Mouse (Mus musculus) CD4-positive helper T cell, adult 2 months (primary cell): ENCODE measurements around the gene Cdh13.
"Not testable (repeated sequence)": the region's sequence is repeated elsewhere in the genome, so short reads cannot be mapped to it uniquely, and the experiment has no call there.

Experiments
- DNase-seq: peaks from one replicate; pipeline ENCODE4 v3.0.0-alpha.2; 2012; ENCODE audit warnings: low read depth, missing footprints, low spot score

Cdh13 gene

DNA sequence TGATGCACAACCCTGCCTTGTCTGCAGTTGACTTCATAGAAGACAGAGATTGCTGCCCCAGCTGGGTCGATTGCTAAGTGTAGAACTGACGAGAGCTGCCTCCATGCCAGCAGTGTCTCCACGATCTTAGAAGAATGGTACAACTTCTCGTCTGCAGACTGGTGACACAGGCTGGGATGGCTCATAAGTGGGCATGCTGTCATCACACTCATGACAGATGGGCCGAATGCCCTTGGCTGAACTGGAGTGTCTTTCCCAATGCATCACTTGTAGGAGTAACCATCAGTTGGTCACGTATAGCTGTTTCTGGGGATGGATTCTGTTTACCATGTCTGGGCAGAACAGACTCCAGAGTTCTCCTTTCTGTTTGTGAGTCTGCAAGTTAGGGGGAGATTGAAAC, 392.7 kb downstream of the Cdh13 start:
- no peak for DNase-seq

DNA sequence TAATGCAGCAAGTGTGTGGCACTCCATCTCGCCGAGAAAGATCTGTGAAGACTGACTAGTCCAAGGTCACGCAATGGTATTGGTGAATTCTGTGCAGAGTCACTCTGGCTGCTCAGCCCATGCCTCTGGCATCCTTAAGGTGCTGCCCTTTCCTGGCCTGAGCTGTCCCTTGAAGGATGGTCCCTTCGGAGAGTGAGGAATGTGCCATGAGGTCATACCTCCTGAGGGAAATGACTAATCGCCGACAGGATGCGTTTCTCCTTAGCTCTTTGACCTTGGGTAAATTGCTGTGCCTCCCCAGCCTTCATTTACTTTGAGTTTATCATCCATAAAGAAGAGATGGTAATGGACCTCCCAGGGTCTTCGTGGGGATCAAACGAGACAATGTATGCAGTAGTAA, 395.8 kb downstream of the Cdh13 start:
- no peak for DNase-seq

DNA sequence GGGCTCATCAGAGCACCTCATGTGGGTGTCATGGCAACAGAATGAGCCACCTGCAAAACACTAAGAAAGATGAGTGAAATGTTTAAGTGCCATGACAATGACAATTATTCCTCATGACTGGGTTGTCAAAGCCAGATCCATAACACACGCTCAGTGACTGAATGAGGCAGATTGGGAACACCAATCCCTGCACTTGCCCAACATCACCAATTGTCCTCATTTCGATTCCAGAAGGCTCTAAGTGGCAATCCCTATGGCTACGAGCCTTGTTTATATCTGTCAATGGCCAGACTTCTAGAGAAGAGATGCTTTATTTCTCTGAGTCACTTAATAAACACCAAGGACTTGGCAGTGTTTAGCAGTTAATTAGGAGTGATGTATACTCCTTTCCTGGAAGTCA, 399.9 kb downstream of the Cdh13 start:
- DNase-seq: no peak

DNA sequence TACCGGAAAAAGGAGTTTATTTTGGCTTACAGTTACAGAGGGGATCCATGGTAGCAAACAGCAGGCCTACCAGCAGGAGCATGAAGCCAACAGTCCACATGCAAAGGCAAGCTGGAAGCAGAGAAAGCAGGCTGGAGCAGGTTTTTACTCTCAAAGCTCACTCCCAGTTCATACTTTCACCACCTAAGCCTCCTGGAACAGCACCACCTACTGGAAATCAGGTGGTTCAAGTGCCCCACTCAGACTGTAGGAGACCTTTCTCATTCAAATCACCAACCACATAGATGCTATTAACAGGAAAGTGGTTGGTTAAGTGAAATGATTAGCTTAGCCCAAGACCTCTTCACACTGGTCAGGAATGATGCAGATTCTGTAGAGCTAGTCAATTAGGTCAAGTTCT, 402.3 kb downstream of the Cdh13 start:
- no peak for DNase-seq

- DNase-seq: no peak
Measured at GRCm38 (mm10) chr8:118689849-118690248, 406.3 kb downstream of the Cdh13 start.

- no peak for DNase-seq
Measured at GRCm38 (mm10) chr8:118701312-118701880, 417.9 kb downstream of the Cdh13 start.

DNA sequence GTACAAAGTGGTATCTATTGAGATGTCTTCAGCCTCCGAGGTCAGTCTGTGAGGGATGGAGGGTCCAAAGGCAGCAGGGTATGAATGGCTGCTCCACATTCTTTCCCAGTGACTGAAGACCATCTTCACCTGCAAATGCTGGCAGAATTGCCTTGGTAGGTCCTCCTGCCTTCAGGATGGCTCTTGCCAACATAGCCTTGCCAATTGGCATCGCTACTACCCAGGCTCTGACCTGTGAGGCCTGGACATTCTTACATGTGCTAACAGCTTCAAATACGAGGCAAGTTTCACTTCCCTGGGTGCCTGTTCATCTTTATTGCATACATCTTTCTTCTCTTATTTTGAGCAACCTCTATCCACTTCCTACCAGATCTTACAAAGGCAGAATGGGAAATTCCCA, 425.8 kb downstream of the Cdh13 start:
- DNase-seq: no peak

- DNase-seq: no peak
Measured at GRCm38 (mm10) chr8:118711631-118712030, 428.1 kb downstream of the Cdh13 start.

- no peak for DNase-seq
Measured at GRCm38 (mm10) chr8:118713111-118713510, 429.6 kb downstream of the Cdh13 start.

DNA sequence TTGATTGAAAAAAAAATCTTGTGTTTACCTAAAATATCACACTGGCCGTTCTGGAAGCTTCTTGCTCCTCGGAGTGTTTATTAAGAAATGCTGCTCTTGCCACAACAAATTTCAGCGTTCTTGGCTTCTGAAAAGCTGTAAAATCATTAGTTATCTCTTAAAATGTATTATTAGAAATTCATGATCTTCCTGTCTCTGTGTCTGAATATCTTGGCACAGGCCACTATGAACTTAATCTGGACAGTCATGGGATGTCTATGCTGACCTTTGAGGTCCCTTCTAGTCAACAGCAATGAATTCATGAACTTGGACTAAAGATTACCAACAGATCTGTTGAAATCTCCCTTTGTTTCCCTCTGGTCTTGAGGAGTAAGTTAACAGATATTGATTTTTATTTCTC, 430.1 kb downstream of the Cdh13 start:
- no peak for DNase-seq

DNA sequence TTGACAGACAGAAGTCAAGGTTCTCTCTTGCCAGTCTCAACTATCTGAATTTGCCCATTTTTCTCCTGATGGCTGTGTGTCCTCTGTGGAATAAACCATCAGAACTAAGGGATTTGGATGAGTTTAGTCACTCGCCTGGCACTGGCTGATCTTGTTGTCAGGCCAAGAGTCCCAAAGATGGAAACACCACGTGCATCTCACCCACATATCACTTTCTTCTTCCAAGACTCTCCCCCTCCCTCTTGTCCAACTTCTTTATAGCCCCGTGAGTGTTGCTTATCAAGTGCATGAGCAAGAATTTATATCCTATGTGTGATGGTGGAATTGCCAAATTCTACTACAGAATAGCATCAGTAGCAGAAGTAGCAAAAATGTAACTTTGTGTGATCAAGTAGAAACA, 439.4 kb downstream of the Cdh13 start:
- no peak for DNase-seq

- no peak for DNase-seq
Measured at GRCm38 (mm10) chr8:118725651-118726050, 442.1 kb downstream of the Cdh13 start.

GRCm38 (mm10) chr8:118741781-118742180, 458.2 kb downstream of the Cdh13 start:
- no peak for DNase-seq

- DNase-seq: no peak
Measured at GRCm38 (mm10) chr8:118744991-118745390, 461.5 kb downstream of the Cdh13 start.

DNA sequence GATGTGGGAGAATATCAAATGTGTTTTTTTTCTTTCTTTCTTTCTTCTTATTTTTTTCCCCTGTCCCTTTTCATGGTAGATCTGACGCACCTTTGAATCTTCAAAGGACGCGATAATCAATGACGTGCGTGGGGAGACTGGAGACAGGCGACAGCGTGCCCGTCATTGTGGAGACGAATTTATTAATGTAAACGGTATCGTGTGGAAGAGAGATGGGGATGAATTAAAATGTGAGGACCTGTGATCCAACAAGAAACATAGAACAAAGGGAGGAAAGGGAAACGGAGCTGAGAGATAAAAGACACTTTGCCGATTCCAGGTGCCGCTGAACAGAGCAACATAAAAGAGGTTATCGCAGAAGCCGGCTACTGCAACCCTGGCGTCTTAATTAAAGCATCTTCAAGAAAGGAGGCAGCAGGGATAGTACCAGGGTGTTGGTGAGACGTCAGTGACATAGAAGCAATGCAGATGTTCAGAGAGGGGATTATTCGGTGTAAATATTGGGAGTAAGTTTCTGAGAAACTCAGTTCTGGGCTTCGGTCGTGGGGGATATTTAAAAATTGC, 464.6 kb downstream of the Cdh13 start:
- no peak for DNase-seq

DNA sequence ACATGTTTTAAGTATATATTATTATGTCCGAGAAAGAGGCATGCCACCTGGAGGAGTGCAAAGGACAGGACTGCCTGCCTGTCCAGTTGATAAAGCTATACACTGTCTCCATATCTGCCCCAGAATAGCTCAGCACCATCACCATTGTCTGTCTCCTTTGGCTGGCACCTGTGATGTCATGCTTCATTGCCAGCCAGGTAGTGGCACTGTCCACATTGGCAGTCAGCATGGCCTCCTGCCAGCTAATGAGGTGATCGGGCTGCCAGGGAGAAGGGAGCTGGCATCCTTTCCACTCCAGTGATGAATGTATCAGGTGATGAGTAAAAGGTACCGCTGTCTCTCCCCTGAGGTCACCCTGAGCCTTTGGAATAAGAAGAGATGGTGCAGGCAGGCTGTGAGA, 465.7 kb downstream of the Cdh13 start:
- DNase-seq: no peak

DNA sequence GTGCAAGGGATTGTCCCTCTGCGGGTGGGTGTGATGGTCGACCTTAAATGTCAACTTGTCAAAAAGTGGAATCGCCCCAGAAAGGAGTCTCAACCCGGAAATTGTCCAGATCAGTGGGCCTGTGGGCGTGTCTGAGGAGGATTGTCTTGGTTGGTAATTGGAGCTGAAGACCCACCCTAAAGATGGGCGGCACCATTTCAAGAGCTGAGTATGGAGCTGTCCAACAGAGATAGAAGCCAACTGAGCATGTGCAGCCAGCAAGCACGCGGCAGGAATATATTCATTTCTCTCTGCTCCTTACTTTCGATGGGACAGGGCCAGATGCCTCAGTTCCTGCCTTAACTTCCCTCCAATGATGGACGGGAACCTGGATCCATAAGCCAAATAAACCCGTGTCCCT, 466.3 kb downstream of the Cdh13 start:
- DNase-seq: no peak

- no peak for DNase-seq
Measured at GRCm38 (mm10) chr8:118753710-118754109, 470.2 kb downstream of the Cdh13 start.

GRCm38 (mm10) chr8:118754119-118754518, 470.6 kb downstream of the Cdh13 start:
- no peak for DNase-seq

- not testable (repeated sequence) for DNase-seq
Measured at GRCm38 (mm10) chr8:118777507-118777906, 494.0 kb downstream of the Cdh13 start.

- no peak for DNase-seq
Measured at GRCm38 (mm10) chr8:118778374-118778773, 494.8 kb downstream of the Cdh13 start.

DNA sequence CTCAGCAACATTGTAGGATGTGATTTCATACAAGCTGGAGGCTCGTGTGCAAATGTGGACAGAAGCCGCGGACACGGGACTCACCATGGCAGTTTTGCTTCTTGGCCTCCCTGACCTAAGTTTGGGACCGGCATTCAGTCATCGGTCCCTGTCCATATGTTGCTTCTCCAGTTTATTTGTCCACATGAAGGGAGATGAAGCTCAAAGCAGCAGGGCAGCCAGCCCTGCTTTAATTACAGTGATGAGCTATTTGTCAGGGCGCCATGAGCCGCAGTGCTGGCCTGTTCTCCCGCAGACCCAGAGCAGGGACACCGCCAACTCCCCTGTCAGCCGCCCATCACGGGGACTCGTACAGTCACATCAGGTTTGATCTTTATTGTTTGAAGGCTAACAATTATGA, 502.1 kb downstream of the Cdh13 start:
- no peak for DNase-seq

DNA sequence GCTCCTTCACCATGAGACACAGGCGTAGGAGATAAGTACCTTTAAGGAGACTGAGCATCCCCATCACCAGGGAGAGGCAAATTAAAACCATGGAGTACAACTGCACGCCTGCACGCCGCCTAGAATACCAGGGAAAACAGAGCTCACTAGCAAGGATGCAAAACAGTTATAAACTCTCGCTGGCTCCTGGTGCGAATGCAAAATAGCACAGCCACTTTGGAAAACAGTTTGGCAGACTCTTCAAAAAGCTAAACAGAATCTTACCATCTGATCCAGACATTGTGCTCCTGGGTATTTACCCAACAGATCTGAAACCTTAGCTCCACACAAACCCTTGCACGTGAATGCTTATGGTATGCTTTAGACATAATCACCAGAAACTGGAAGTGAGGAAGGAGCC, 506.1 kb downstream of the Cdh13 start:
- no peak for DNase-seq

- no peak for DNase-seq
Measured at GRCm38 (mm10) chr8:118794886-118795285, 511.4 kb downstream of the Cdh13 start.
